Mouse (Mus musculus): ENCODE data around the gene Vmn1r79. TPM values are rescaled to one million over a fixed set of nuclear protein-coding genes. Genes with fewer than 3 reads are reported as not detected.
"Not testable (repeated sequence)": the region's sequence is repeated elsewhere in the genome, so short reads cannot be mapped to it uniquely, and the experiment has no call there.

Gene Vmn1r79
- not detected for total RNA-seq (2021)
- long read RNA-seq, experiment 1, result 0 reads
- long read RNA-seq, experiment 2, result 0 reads

DNA sequence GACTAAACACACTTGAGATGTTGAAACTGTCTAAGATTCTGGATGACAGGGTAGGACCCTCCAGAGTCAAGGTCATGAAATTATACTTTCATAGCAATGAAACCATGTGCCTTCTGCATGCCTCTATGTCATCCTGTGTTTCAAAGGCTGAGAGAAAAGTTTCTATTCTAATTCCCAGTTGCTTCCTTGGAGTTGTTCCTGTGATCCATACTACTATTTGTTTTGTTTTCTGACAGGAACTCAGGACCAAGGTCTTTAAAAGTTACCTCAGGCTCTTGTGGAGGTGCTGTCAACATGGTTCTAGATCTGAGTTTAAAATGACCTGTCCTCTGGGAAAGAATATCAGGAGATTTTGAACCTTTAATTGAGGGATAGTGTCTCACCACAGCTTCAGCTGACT lies at the start of gene Vmn1r79:
Gene Vmn1r79, plus strand, starts transcription at position 301 of the 400 bp plus-strand sequence.
- DNase-seq; intact Hi-C loops (cut with DNase I; ENCODE audit: low total_unique reads): not testable (repeated sequence)

DNA sequence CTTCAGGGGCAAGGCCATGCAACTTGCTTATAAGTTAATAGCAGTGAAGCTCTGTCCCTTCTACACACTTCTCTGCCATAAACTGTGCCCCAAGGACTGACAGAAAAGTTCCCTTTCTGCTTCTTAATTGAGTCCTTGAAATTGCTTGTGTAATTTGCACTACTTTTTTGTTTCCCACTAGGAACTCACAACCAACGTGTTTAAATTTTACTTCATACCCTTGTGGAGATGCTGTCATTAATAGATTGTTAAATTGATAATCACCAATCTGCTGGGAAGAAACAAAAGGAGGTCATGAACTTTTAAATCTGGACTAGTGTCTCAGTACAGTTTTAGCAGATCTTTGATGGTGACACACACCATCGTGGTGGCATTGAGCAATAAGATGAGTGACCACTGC lies 21.1 kb upstream of the Vmn1r79 start, which contains the start of gene Vmn1r78:
Gene Vmn1r78, plus strand, starts transcription at position 301 of the 400 bp plus-strand sequence.
- intact Hi-C loops (cut with DNase I; ENCODE audit: low total_unique reads), result no loop called here
- DNase-seq, result no peak

DNA sequence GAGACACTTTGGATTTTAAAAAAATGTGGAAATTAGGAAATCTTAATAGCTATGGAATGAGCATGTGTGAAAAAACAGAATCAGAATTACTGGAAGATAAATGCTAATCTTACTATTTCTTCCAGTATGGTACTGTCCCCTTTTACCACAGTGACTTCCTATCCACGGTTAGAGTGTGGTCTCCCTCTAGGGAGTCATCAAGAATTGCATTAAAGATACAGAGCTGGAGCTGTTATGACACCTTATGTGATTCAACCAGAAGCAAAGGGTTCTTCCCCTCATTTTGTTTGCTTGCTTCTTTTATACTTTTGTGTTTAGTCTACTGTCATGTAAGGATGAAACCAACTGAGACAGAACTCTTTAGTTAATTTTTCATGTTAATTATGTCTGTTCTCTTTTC lies 14.6 kb upstream of the Vmn1r79 start:
- DNase-seq; intact Hi-C loops (cut with DNase I; ENCODE audit: low total_unique reads): not testable (repeated sequence)

DNA sequence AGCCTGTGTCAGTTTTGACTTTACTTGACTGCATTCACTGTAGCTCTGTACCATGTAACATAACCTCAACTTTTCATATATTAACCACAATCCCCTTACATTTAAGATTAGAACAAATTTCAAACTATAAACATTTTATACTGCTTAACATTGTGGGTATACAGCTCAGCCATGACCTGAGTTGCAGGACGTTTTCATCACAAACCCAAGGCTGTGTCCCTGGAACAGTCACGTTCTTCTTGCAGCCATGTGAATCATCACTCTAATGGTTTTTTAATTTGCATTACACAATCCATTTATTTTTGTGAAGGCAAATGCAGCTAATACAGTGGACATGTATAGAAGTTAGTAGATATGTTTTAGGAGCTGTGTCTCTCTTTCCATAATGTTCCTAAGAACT lies 1.8 kb downstream of the Vmn1r79 start:
- DNase-seq, result not testable (repeated sequence)

GRCm38 (mm10) chr7:12188986-12189385 lies 17.9 kb downstream of the Vmn1r79 start, which contains the start of gene Vmn1r80:
Vmn1r80 (plus strand) TSS chr7:12189286.
- no peak for DNase-seq

More for the DNA sequence above, 1.8 kb downstream of the Vmn1r79 start:
- intact Hi-C loops (cut with DNase I; ENCODE audit: low total_unique reads), result not testable (repeated sequence)

GRCm38 (mm10) chr7:12204141-12204540 lies 33.1 kb downstream of the Vmn1r79 start:
- intact Hi-C loops (cut with DNase I; ENCODE audit: low total_unique reads), result no loop called here
- no peak for DNase-seq

More at GRCm38 (mm10) chr7:12188986-12189385, 17.9 kb downstream of the Vmn1r79 start, which contains the start of gene Vmn1r80:
- intact Hi-C loops (cut with DNase I; ENCODE audit: low total_unique reads), result no loop called here

Other genes with a start within 250 kb of the Vmn1r79 start
- not detected for gene Vmn1r76, start 233.1 kb upstream of the Vmn1r79 start, total RNA-seq (2021)
- gene Vmn1r77, start 134.5 kb upstream of the Vmn1r79 start, total RNA-seq (2021), result not detected
- not detected for gene Vmn1r78, start 21.0 kb upstream of the Vmn1r79 start, total RNA-seq (2021)
- not detected for gene Vmn1r80, start 18.0 kb downstream of the Vmn1r79 start, total RNA-seq (2021)
- not detected for gene Vmn1r81, start 97.0 kb downstream of the Vmn1r79 start, total RNA-seq (2021)
- not detected for gene Vmn1r82, start 129.2 kb downstream of the Vmn1r79 start, total RNA-seq (2021)
- gene Vmn1r83, start 158.2 kb downstream of the Vmn1r79 start, total RNA-seq (2021), result not detected
- gene Vmn1r84, start 198.0 kb downstream of the Vmn1r79 start, total RNA-seq (2021), result not detected

Measured in gastrocnemius, postnatal 14 days (tissue).